Mouse (Mus musculus) subcutaneous adipose tissue, adult 2 months (tissue): ENCODE results near the gene Pthlh. TPM values are rescaled to one million over a fixed set of nuclear protein-coding genes. Genes with fewer than 3 reads are reported as not detected.

ENCODE experiments used
- polyA plus RNA-seq: library from polyadenylated mRNA; depleted of rRNA; stranded (reverse); fragments of >200 nt; gene quantifications from 2 replicates; pipeline ENCODE4 v1.2.3, GENCODE M21; 2012; ENCODE audit warnings: low replicate concordance; rRNA removed

The Pthlh gene
- 1.7 and 5.8 TPM in 2 replicates for polyA plus RNA-seq

DNA sequence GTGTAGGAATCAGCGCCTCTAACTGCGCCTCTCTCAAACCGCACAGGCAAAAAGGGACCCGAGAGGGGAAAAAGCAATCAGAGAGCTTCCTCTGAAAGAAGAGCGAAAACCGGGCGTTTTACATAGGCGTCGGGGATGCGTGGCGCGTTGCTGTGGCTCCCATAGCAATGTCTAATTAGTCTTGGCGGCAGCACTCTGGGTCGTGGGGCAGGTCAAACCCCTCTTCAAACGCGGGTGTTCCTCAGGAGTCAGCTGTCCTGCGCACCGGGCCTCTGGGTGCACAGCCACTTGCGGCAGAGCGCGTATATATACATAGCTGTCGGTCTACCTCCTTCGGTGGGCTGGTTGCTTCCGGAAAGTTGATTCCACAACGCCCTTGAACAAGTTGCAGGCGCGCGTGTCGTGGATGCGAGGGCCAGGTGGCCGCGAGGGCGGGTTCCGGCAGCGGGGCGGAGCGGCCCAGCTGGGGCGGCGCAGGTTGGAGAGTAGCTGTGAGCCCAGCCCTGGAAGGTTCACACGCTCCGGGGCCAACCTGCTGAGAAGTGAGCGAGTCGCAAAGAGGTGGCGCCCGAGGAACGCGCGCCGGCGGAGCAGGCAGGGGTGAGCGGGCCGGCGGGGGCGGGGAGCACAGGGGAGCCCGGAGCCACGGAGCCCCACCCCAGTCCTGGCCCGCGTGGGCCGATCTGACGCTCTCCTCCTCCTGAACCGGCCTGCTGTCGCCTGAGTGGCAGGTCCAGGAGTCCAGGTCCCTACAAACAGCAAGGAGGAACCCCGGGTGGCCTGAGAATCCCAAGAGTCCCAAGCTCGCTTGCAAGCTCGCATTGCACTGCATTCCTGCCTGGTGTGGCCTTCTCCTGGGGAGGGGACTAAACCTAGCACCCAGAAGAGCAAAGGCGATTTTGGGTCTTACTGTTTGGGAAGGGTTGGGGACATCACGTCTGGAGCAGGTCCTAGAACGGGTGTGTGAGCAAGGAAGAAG is at the start of gene Pthlh:
Pthlh (minus strand) TSS at position 597 of the 979 bp plus-strand sequence.

Other genes with a start within 250 kb of the Pthlh start
- gene Rep15, start 231.6 kb downstream of the Pthlh start, polyA plus RNA-seq: 0.56 and 0.76 TPM in 2 replicates
- 5.6 and 11.0 TPM in 2 replicates for gene Mrps35, start 221.4 kb downstream of the Pthlh start, polyA plus RNA-seq
- gene Mansc4, start 177.2 kb downstream of the Pthlh start, polyA plus RNA-seq: 1.4 TPM in 1 of 2 replicates, not detected in the other
- gene Klhl42, start 172.8 kb downstream of the Pthlh start, polyA plus RNA-seq: 17.3 and 24.4 TPM in 2 replicates
- gene Ccdc91, start 211.6 kb upstream of the Pthlh start, polyA plus RNA-seq: 29.7 and 38.0 TPM in 2 replicates